Mouse (Mus musculus) spleen, adult 18-20 months (tissue): ENCODE results near the gene Bpifa3.
"Not testable (repeated sequence)": the region's sequence is repeated elsewhere in the genome, so short reads cannot be mapped to it uniquely, and the experiment has no call there.

Experiments used
- DNase-seq, 2 experiments: peaks; one replicate each; pipeline ENCODE4 v3.0.0; 2022; ENCODE audit warnings: mixed read lengths in 2 of 2

The Bpifa3 gene

DNA sequence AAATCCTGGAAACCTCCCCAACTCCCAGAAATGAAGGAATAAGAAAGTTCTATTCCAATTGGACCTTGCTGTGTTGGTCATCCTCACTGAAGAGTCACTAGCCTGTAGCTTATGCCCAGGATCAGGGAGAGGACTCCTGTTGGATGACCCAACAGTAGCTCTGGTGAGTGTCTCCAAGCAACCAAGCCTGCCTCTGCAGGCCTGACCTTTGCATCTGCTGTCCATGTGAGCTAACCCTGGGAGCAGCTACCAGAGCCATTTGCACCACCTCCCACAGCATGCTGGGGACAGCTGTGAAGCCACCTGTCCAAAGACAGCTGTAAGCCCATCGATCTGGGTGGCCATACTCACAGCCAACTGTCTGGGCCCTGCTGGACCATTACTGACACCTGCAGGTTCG is at the start of gene Bpifa3:
Gene Bpifa3, plus strand, starts transcription at position 217 of the 400 bp plus-strand sequence.
- DNase-seq = no peak

DNA sequence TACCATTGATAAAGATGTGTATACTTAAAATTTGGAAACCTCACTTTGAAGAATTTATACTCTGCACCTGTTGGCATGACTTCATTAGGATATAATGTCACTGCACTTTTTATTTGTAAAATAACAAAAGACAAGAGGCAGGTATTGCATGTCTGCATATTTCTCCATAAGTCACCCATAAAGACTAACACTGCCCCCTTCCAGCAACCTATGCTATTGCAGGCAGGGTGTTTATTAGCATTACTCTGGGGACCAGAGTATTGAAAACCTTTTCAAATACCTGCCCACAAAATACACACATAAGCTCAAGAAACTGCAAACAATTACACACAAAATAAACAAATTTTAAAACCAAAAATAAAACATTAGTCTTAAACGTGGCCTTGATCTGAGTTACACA is 32.4 kb upstream of the Bpifa3 start:
- no peak for DNase-seq

DNA sequence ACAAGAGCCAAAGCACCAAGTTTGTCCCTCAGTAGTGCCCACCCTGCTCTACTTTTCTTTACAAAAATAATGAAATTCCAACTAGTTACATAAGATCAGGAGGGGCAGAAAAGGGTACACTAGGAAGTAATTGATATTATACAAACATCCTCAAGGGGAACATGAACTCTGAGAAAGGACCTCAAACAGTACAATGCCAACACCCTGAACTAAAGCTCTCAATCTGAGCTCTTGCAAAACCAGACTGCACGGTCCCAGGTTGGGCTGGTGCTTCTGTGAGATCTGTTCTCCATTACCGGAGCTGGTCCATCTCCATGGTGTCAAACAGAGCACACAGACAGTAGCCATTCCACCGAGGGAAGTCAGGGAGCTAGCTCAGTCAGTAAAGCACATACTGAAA is 12.8 kb upstream of the Bpifa3 start:
- DNase-seq = no peak

DNA sequence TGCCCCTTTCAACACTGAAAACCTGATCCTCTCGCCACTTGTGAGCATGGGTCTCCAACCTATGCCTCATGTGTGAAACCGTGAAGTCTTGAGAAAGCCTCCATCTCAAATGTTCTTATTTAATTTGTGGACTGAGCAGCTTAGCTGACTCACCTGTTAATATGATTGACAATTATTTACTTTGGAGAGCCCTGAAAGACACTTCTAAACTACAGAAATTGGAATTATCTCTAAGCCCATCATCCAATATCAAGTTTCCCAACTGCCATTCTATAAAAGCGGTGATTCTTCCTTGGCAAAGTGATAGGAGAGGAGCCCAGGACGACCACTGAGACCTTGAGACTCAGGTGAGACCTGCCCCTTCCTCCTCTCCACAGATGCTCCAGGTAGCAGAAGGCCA is 12.4 kb downstream of the Bpifa3 start, which contains the start of gene Bpifa1:
Gene Bpifa1, plus strand, starts transcription at position 301 of the 400 bp plus-strand sequence.
- DNase-seq = no peak

DNA sequence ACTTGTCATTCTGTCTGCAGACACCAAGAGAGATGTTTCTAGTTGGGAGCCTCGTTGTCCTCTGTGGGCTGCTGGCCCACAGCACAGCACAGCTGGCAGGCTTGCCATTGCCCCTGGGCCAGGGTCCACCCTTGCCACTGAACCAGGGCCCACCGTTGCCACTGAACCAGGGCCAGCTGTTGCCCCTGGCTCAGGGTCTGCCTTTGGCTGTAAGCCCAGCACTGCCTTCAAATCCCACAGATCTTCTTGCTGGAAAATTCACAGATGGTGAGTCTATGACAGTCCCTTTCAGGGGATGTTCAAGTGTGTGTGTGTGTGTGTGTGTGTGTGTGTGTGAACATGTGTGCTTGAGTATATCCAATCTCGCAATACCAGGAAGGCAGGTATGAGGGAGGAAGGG is 13.6 kb downstream of the Bpifa3 start:
- no peak for DNase-seq

DNA sequence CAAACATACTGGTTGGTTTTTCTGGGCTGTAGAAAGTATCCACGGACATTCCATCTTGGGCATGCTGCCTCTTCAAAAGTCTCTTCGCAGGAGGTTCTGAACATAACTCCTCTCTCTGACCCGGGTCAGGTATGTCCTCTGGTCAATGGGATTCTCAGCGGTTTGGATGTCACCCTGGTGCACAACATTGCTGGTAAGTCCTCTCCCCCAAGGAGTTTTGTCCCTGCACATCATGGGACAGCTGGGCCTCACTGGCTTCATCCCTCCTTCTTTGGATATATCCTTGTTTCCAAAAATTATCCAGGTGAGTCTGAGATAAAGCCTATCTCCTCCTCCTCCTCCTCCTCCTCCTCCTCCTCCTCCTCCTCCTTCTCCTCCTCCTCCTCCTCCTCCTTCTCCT is 17.4 kb downstream of the Bpifa3 start:
- no peak for DNase-seq

DNA sequence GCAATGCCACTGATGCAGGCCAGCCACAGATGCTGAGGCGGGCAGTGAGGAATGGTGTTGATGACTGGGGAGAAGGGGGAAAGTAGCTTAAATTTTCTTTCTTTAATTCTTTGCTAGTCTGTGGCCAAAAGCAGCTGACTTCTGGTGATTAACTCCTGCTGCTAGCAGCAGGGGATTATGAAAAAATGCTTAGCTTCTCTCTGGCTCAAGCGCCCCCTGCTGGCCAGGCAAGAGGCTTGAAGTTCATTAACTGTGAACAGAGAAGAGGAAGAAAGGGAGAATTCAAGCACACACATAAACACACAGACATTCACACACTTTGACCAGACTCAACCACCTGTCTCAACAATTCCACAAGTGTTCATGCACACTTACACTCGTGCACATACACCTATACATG is 28.3 kb downstream of the Bpifa3 start:
- peak in 1 of 2 experiments; percentile 5 for DNase-seq

DNA sequence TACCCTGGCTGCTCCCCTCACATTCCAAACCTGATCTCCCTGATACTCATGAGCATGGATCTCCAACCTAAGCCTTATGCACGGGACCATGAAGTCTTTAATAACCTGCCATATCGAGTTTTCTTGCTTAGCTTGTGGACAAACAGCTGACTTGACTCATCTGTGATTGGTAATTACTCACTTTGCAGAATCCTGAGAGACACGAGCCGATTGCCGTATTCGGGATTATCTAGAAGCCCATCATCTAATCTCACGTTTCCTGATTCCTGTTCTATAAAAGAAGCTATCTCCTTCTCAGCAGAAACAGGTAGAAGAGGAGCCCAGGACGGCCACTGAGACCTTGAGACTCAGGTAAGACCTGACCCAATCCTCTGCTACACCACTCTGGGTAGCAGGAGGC is 32.2 kb downstream of the Bpifa3 start, which contains the start of gene Bpifa5:
Gene Bpifa5, plus strand, starts transcription at position 301 of the 400 bp plus-strand sequence.
- no peak for DNase-seq

DNA sequence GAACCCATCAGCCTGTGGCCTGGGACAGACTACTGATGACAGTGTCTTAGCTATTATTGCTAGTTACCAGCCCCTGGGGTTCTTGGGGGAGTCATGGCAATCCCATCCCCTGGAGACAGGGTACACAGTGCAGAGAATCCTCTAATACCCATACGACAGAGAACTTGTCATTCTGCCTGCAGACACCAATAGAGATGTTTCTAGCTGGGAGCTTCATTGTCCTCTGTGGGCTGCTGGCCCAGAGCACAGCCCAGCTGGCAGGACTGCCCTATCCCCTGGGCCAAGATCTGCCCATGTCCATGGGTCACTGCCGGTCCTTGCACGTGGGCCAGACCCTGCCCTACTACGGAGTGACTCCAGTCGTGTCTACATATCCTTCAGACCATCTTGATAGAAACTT is 33.2 kb downstream of the Bpifa3 start:
- DNase-seq = no peak

DNA sequence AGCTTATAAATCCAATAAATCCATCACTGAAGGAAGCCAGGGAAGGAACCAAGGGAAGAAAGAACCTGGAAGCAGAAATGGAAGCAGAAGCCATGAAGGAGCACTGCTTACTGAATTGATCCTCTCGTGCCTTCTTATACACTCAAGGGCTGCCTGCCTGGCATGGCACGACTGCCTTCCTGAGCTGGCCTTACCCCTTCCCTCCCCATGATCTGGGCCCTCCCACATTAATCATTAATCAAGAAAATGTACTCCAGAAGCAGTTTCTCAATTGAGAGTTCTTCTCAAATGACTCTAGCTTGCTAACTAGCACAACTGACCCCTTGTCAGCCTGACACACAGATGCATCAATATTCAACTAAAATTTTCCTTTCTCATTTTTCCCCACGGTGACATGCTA is 39.0 kb downstream of the Bpifa3 start:
- no peak for DNase-seq

DNA sequence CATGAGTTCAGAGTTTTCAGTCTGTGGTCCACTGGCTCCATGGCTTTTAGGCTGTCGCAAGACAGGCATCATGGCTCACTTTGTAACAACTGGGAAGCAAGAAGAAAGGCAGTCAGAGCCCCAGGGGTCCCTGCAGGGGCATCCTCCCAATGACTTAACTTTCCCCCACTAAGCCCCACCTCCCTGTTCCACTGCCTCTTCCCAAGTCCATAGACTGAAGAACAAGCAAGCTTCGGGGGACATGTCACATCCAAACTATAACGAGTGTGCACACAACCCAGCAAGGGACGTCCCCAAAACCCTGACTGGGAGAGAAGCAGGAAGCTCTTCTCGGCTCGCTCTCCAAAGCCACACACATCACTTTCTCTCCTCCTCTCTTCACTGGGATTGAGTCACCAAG is 41.5 kb downstream of the Bpifa3 start:
- no peak for DNase-seq

DNA sequence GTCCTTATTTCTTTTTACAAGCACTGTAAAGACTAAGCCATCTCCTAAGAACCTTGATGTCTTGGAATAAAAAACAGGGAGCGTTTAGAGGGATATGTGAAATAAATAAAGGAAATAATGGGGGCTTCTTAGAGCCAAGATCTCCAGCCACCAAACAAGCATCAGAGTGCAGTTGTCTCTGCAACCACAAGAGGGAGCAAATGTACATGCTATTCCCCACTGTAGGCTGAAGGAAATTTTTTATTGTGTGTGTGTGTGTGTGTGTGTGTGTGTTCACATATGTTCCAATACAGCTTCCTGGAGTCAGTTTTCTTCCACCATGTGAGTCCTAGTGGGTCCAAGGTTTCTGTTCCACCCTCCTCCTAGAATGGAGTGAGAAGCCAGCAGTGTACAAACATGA is 43.2 kb downstream of the Bpifa3 start:
- no peak for DNase-seq

DNA sequence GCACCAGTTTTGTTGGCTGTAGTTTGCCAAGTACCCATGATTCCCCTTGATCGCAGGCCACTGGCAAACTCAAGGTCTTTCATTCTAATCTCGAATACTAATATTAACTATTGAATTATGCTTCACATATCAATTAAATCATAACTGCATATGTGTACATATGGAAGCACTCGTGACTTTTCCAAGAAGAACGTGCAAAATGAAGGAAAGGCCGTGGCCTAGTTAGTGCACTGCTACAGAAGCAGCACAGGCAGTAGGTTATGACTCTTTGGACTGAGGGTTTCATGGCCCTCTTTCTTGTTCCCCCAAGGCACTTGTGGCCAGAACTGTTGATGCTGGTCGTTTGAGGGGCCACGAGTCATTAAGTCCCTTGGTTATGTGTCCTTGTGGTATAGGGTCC is 51.8 kb downstream of the Bpifa3 start:
- not testable (repeated sequence) for DNase-seq

DNA sequence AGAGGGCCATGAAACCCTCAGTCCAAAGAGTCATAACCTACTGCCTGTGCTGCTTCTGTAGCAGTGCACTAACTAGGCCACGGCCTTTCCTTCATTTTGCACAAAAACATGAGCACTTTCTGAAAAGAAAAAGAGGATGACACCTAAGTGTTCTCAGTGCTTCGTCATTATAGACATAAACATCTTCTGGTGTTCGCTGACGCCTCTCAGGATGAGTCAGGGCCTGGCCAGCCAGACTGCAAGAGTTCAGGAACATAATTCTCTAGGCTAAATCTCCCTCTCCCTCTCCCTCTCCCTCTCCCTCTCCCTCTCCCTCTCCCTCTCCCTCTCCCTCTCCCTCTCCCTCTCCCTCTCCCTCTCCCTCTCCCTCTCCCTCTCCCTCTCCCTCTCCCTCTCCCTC is 52.9 kb downstream of the Bpifa3 start:
- DNase-seq = not testable (repeated sequence)

DNA sequence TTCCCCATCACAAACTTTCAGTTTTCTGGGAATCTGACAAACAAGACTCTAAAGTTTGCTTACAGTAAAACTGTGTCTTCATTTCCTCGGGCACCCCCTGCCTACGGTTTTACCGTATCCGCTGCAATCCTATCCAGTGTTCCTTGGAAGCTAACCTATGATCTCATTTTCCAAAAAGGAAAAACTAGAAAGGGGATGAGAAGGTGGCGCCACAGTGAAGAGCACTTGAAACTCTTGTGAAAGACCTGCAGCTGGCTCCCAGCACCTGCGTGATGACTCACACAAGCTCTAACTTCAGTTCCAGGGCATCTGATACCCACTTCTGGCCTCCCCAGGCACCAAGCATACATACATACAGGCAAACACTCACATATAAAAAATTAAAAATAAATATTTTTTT is 55.2 kb downstream of the Bpifa3 start:
- no peak for DNase-seq

DNA sequence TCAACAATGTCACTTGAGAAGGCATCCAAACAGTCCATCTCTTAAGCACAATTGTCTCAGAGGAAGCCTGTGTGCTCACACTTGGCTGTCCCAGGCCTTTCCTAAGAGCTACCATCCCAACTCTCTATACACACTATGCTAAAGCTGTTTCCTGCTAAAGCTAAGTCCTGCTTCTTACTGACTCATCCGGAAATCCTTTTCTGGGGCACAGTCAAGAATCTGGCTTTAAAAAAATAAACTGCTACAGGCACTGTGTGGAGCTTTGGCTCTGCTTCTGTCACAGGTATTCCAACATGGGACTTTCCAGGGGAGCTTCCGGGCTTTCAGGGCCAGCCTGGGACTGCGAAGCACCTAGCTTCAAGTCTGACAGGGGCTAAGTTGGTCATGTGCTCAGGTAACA is 55.6 kb downstream of the Bpifa3 start:
- no peak for DNase-seq

DNA sequence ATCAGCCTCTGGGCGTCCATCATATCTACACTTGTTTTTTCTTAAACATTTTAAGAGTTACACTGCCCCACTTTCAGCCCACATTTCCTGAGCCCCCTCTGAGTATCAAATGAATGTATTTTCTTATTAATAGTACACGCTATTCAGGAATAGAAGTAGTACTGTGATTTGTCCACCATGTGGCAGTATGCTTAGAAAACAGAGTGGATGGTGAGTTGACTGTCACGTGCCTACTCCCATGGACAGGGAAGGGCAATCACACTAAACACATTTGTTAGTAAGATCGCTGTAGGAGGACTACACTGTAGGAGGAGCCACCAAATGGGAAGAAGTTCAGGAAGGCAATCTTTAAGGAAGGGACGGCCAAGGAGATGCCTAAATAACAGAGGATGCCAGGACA is 57.3 kb downstream of the Bpifa3 start:
- no peak for DNase-seq
